Mouse (Mus musculus): ENCODE results near the gene Btbd8.

DNA sequence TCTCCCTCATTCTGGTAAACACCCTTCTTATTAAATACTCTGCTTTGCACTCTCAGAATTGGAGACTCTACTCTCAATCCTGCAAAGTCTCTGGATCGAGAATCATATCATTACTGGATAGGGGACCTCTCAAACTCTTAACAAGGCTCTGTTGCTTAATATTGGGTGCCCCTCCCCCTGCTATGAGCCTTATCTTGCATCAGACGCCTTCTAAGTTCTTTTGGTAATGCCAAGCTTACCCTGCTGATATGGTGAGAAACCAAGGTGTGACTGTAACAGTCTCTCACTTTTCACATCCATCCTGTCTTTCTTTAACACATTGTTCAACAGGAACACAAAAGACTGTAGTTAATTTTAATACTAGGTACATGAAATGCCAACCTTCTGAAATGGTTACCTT, 95.8 kb downstream of the Btbd8 start:
- TF ChIP-seq POLR2A (IDR thresholded peaks at IDR 0.05; ENCODE audit: insufficient read depth, low read depth, low read length) (no peak), CTCF (IDR thresholded peaks at IDR 0.05) (no peak), EP300 (IDR thresholded peaks at IDR 0.05; ENCODE audit: insufficient read depth, low read depth, low read length) (no peak)
